Mouse (Mus musculus) liver, embryonic 16.5 days (tissue): ENCODE measurements around the gene Vegfa. TPM values are rescaled to one million over a fixed set of nuclear protein-coding genes. Genes with fewer than 3 reads are reported as not detected.
A peak's percentile ranks its signal among the peaks of the same experiment; 100 is the strongest.

ENCODE experiments used
- ATAC-seq: fragments of 200-750 bp; cut with Nextera tagmentation; 2 replicates; pipeline ENCODE4 v1.8.0; 2017; ENCODE audit warnings: low read depth, mild to moderate bottlenecking, moderate number of reproducible peaks, moderate library complexity
- H3K27ac ChIP-seq: fragments of 300-500 bp; sonication (generic); 2 replicates; pipeline ENCODE4 v1.5.1; 2014; ENCODE audit warnings: mild to moderate bottlenecking, low read length
- H3K27me3 ChIP-seq: fragments of 300-500 bp; sonication (generic); 2 replicates; pipeline ENCODE4 v1.6.1; 2014; ENCODE audit warnings: low read depth, low read length, mixed read lengths; ENCODE audit not compliant: control insufficient read depth, insufficient read depth
- H3K36me3 ChIP-seq: fragments of 300-500 bp; sonication (generic); 2 replicates; pipeline ENCODE4 v1.6.1; 2014; ENCODE audit warnings: mild to moderate bottlenecking; ENCODE audit not compliant: control insufficient read depth, insufficient read depth
- H3K4me1 ChIP-seq: fragments of 300-500 bp; sonication (generic); 2 replicates; pipeline ENCODE4 v1.6.1; 2014; ENCODE audit warnings: low read depth, low read length, mixed read lengths; ENCODE audit not compliant: control insufficient read depth
- H3K4me2 ChIP-seq: fragments of 300-500 bp; sonication (generic); 2 replicates; pipeline ENCODE4 v1.6.1; 2014; ENCODE audit warnings: low read depth, low read length, mixed read lengths
- H3K4me3 ChIP-seq: fragments of 300-500 bp; sonication (generic); 2 replicates; pipeline ENCODE4 v1.5.1; 2014; ENCODE audit warnings: low read depth, mild to moderate bottlenecking, low read length
- H3K9ac ChIP-seq: fragments of 300-500 bp; sonication (generic); 2 replicates; pipeline ENCODE4 v1.6.1; 2014; ENCODE audit warnings: low read depth, low read length
- H3K9me3 ChIP-seq: fragments of 300-500 bp; sonication (generic); replicated peaks from 2 replicates; pipeline ENCODE4 v1.6.1; 2016; ENCODE audit warnings: low read length; ENCODE audit not compliant: control insufficient read depth
- WGBS: fragments of 180-500 bp; shearing (Covaris S2); extraction: QIAGEN DNeasy Blood & Tissue Kit; methylation state at CpG from one replicate; pipeline ENCODE4 v1.1.7; 2014; ENCODE audit not compliant: insufficient replicate concordance; 5-methylcytosine and 5-hydroxymethylcytosine counted together
- polyA plus RNA-seq: library from polyadenylated mRNA; unstranded; fragments of >200 nt; fragmentation: Nextera tagmentation; extraction: Ambion mirVana; gene quantifications from 2 replicates; pipeline ENCODE4 v1.2.1, GENCODE M21; 2015

Vegfa gene
- polyA plus RNA-seq, 1 experiment from 2014 or later = 1.1 TPM

DNA sequence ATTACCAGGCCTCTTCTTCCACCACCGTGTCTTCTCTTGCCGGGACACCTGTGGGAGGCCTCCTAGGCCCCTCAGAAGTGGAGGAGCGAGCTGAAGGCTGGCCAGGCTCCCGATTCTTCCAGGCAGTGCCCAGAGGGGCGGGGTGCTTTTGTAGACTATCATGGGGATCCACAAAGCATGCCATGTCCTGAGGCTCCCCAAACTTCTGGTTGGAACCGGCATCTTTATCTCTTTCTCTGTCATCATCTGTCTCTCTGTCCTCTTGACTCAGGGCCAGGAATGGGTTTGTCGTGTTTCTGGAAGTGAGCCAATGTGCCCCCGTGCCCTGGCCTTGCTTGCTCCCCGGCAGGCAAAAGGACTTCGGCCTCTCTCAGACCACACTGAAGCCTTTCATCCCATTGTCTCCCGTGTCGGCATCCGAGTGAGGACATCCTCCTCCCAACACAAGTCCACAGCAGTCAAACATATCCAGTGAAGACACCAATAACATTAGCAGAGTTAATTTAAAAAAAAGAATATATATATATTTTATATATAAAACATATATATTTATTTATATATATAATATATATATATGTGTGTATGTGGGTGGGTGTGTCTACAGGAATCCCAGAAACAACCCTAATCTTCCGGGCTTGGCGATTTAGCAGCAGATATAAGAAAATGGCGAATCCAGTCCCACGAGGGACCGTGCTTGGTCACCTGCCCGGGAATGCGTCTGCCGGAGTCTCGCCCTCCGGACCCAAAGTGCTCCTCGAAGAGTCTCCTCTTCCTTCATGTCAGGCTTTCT is 14.0 kb downstream of the Vegfa start:
- Histone ChIP-seq H3K27me3 (no peaks in the 10 kb centered on the region), H3K4me3 (no peak overlapping the region), H3K4me2 (no peak overlapping the region), H3K36me3 (peaks cover 40% of the 10 kb centered on the region), H3K4me1 (peaks cover 2% of the 10 kb centered on the region), H3K9me3 (no peaks in the 10 kb centered on the region), H3K27ac (no peak overlapping the region), H3K9ac (no peak overlapping the region)
- WGBS = 77% methylated on average over 24 of the region's 24 CpGs
- ATAC-seq = peak; percentile 64

DNA sequence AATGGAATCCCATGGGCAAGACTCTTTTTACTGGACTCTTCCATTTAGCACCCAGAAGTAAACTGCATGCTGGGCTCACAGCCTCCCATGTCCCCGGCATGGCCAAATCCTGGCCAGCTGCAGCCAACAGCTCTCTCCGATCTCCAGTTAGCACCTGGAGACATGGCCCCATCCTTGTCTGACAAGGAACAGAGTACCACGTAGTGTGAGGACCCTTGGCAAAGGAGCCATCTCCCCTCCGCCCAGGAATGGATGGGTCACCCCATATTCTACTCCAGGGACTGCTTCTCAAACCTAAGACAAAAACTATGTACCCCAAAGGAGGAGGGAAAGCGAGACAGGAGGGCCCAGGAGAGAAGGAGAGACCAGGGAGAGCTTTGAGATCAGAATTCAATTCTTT is 15.6 kb downstream of the Vegfa start:
- Histone ChIP-seq H3K4me3 (no peak overlapping the region), H3K4me2 (no peak overlapping the region), H3K4me1 (peaks cover 6% of the 10 kb centered on the region), H3K36me3 (peaks cover 32% of the 10 kb centered on the region), H3K27ac (no peak overlapping the region), H3K9ac (no peak overlapping the region), H3K27me3 (no peaks in the 10 kb centered on the region), H3K9me3 (no peaks in the 10 kb centered on the region)
- 84% methylated on average over 5 of the region's 5 CpGs for WGBS
- ATAC-seq = no peak

DNA sequence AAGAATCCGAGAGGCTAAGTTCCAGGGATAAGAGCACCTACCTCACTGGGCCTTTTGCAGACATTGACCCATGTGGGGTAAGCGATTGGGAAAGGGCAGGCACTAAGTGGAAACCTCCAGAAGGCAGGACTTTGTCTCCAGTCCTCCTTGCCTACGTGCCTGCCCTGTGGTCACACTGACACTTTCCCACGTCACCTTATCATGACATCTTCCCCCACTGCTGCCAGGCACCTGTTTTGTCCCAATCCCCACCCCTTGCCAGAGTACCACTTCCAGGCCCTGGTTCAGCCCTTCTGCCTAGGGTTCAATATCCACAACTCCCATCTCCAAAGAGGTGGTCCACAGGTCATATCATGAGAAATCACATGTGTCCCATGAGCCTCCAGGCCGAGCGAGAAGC is 16.2 kb downstream of the Vegfa start:
- H3K36me3 ChIP-seq = peaks cover 25% of the 10 kb centered on the region
- no peaks in the 10 kb centered on the region for H3K27me3 ChIP-seq
- no peak overlapping the region for H3K4me2 ChIP-seq
- H3K4me1 ChIP-seq = peaks cover 6% of the 10 kb centered on the region
- H3K27ac ChIP-seq = no peak overlapping the region
- no peaks in the 10 kb centered on the region for H3K9me3 ChIP-seq
- WGBS = 62% methylated on average over 6 of the region's 6 CpGs
- no peak overlapping the region for H3K9ac ChIP-seq
- no peak for ATAC-seq
- no peak overlapping the region for H3K4me3 ChIP-seq

DNA sequence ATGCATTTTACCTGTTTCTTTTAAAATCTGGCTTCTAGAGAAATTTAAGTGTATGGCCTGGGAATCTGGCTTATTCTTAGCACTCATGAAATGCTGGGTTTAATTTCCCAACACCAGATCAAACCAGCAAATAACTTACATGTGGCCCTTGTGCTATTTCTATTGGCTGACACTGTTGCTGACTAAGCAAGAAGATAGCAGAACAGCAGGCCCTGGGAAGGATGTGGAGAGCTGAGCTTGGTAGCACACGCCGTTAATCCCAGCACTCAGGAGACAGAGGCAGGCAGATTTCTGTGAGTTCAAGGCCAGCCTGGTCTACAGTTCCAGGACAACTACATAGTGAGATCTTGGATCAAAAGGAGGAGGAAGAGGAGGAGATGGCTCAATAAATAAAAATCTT is 17.2 kb downstream of the Vegfa start:
- peaks cover 6% of the 10 kb centered on the region for H3K4me1 ChIP-seq
- no peak for ATAC-seq
- no peak overlapping the region for H3K4me2 ChIP-seq
- no peak overlapping the region for H3K27ac ChIP-seq
- H3K36me3 ChIP-seq = peaks cover 16% of the 10 kb centered on the region
- H3K27me3 ChIP-seq = no peaks in the 10 kb centered on the region
- H3K4me3 ChIP-seq = no peak overlapping the region
- 69% methylated on average over 2 of the region's 2 CpGs for WGBS
- H3K9me3 ChIP-seq = no peaks in the 10 kb centered on the region
- H3K9ac ChIP-seq = no peak overlapping the region

DNA sequence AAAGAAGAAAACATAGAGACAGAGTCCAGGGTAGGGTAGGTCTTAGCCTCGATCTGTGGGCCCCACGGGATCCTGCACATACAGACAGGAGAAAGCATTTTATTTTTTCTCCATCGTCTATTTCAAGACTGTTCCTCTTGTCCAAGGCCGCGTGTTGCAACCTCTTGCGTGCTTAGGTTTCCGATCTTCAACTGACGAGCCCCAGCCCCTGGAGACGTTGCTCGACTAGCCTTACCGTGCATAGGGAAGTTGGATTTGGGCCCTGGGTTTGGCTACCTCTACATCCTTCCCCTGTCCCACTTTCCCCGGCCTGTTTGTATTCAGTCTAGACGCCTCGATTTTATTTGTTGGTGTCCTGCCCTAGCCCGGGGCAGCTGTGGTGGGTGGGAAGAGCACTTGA is 18.6 kb downstream of the Vegfa start:
- Histone ChIP-seq H3K27me3 (no peaks in the 10 kb centered on the region), H3K9ac (no peak overlapping the region), H3K27ac (no peak overlapping the region), H3K4me3 (no peak overlapping the region), H3K36me3 (peaks cover 4% of the 10 kb centered on the region; the same call in 1 of the 2 replicates), H3K4me2 (no peak overlapping the region), H3K4me1 (peaks cover 6% of the 10 kb centered on the region), H3K9me3 (no peaks in the 10 kb centered on the region)
- WGBS = 55% methylated on average over 15 of the region's 15 CpGs
- no peak for ATAC-seq

DNA sequence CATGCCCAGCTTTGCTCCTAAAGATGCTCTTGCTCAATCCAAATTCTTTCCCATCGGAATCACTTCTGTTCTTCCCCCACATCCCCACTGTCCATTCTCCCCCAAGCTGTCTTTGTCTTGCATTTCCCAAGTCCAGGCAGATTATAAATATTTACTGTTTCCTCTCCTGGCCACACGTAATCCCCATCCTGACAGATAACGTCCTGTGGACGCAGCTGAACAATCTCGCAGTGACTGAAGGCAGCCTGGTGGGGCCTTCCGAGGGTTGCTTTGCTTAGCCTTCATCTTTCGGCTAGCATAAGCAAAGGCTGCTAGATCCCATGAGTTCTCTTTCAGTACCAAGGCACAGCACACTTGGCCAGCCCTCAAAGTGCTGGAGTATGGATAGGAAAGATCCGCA is 20.0 kb downstream of the Vegfa start:
- peaks cover 3% of the 10 kb centered on the region for H3K4me1 ChIP-seq
- 24% methylated on average over 8 of the region's 8 CpGs for WGBS
- no peak for ATAC-seq

DNA sequence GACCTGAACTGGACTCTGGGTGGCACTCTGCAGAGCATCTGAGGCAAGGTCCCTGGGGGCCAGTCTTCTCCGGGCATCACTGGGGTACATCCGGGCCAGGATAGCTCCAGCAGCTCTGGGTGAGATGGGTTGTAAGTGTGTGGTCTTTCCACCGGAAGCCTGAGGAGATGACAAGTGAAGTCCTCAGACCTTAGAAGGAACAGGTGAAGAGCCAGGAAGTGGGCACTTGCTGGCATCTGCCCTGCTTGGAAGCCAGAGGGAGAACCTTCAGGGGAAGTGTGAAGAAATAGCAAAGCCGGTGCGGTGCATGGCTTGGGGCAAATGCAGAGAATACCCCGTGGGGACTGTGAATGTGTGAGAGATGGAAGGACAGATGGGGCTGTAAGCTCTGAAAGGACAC is 21.7 kb downstream of the Vegfa start:
- ATAC-seq = no peak
- WGBS = 50% methylated on average over 6 of the region's 6 CpGs
- no peak overlapping the region for H3K27ac ChIP-seq

More for the DNA sequence above, 20.0 kb downstream of the Vegfa start:
- Histone ChIP-seq H3K4me3 (no peak overlapping the region), H3K9ac (no peak overlapping the region), H3K36me3 (no peaks in the 10 kb centered on the region), H3K9me3 (no peaks in the 10 kb centered on the region), H3K4me2 (no peak overlapping the region), H3K27me3 (no peaks in the 10 kb centered on the region), H3K27ac (no peak overlapping the region)

DNA sequence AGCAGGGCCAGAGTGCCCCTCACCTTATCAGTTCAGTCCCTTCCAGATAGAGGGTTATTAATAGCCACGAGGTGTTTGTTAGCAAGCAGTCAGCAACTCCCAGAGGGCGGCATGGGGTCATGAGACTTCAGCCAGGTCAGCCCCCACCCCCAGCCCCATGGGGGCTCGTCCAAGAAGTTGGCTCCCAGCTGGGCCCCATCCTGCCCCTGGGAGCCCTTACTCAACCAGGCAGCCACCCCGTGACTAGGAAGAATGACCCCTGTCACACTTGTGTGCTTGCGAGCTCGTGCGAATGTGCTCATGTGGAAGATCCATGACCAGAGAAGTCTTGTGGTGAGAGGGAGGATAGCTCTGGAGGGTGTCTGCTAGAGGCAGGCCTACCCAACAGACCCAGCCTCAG is 23.0 kb downstream of the Vegfa start:
- Histone ChIP-seq H3K27me3 (no peaks in the 10 kb centered on the region), H3K9me3 (no peaks in the 10 kb centered on the region), H3K4me1 (peaks cover 3% of the 10 kb centered on the region), H3K4me3 (no peak overlapping the region), H3K36me3 (no peaks in the 10 kb centered on the region), H3K4me2 (no peak overlapping the region), H3K27ac (no peak overlapping the region), H3K9ac (no peak overlapping the region)
- ATAC-seq = peak; percentile 25; the same call in 1 of the 2 replicates
- 38% methylated on average over 7 of the region's 7 CpGs for WGBS

More for the DNA sequence above, 21.7 kb downstream of the Vegfa start:
- Histone ChIP-seq H3K9me3 (no peaks in the 10 kb centered on the region), H3K27me3 (no peaks in the 10 kb centered on the region), H3K4me2 (no peak overlapping the region), H3K4me3 (no peak overlapping the region), H3K4me1 (peaks cover 3% of the 10 kb centered on the region), H3K36me3 (no peaks in the 10 kb centered on the region), H3K9ac (no peak overlapping the region)

DNA sequence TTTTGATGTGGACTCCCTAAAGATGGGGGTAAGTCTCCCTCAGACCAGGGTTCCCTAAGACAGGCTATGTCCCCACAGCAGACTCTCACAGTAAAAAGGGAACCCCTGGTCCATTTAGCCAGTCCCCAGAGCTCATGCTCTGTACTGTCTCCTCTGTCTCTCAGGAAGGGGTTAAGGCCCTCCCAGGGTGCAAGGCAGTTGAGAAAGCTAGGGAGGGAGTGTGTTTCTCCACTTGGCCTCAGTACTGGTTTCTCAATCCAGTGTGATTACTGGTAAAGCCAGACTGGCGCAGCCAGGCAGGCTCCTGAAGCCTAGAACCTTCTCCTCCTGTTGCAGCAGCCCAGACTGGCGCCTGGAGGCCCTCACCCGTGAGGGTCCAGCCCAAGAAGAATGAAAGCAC is 26.7 kb downstream of the Vegfa start:
- Histone ChIP-seq H3K4me3 (no peak overlapping the region), H3K36me3 (no peaks in the 10 kb centered on the region), H3K27ac (peak overlapping the region; percentile 25; the same call in 1 of the 2 replicates), H3K9me3 (no peaks in the 10 kb centered on the region), H3K9ac (no peak overlapping the region), H3K4me2 (no peak overlapping the region), H3K27me3 (no peaks in the 10 kb centered on the region), H3K4me1 (no peaks in the 10 kb centered on the region)
- no peak for ATAC-seq
- WGBS = 51% methylated on average over 3 of the region's 3 CpGs
